Mouse (Mus musculus) lung, adult 2 months (tissue): ENCODE data around the gene Wars2.

Experiments
- CTCF ChIP-seq: fragments of 200-500 bp; IDR thresholded peaks from 2 replicates; pipeline ENCODE4 v1.5.1; 2011; ENCODE audit warnings: mild to moderate bottlenecking, low read length, control low read depth; ENCODE audit not compliant: insufficient read depth
- POLR2A ChIP-seq: fragments of 200-500 bp; IDR thresholded peaks from 2 replicates; pipeline ENCODE4 v1.6.1; 2011; ENCODE audit warnings: low read depth, mild to moderate bottlenecking, control low read depth, low read length, borderline replicate concordance; ENCODE audit errors: extremely low read depth

DNA sequence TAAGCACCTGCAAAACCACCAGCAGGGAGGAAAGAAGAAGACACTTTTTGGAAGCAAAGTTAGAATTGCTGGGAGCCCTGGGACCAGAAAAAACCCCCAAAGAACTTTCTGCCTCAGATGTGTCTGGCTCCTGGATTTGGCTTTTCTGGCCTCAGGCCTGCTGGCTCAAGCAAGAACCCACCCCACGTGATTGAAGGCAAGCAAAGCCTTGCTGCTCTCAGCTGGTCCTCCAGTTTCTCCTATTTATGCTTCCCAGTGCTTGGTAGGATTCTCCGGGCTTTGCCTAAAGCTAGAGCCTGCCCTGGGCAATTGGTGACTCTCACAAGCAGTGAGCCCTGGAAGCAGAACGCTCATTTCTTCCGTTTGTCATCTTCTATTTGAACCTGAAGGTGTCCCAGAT, 106.7 kb downstream of the Wars2 start:
- no peak for TF ChIP-seq POLR2A
- TF ChIP-seq CTCF: no peak
